ENCODE assay signal across 8 mouse cellular contexts in genomic region chr19:45080711-45081110, GRCm38 (mm10). TPM values are rescaled to one million over a fixed set of nuclear protein-coding genes. Genes with fewer than 3 reads are reported as not detected.
A peak's percentile ranks its signal among the peaks of the same experiment; 100 is the strongest.
DNase-seq lines count a peak whose midpoint lies in the region; ATAC-seq and TF ChIP-seq lines count a peak whose summit lies in the region.

No protein-coding gene starts in this region.

- no peak for ATAC-seq in lung, postnatal 0 days
- no peak for ATAC-seq in embryonic facial prominence, embryonic 12.5 days (ENCODE audit: insufficient number of reproducible peaks, insufficient read depth, low FRiP score, low TSS enrichment)
- no peak for ATAC-seq in intestine, embryonic 15.5 days
- ATAC-seq in neural tube, embryonic 15.5 days (ENCODE audit: low FRiP score), result no peak

- TF ChIP-seq EP300 in lung, postnatal 0 days (IDR thresholded peaks at IDR 0.05), result no peak

- WGBS in lung, postnatal 0 days, result 4% methylated on average over 17 of the region's 17 CpGs
- WGBS in embryonic facial prominence, embryonic 12.5 days, result 3% methylated on average over 17 of the region's 17 CpGs
- WGBS in intestine, embryonic 15.5 days, result 2% methylated on average over 17 of the region's 17 CpGs
- WGBS in neural tube, embryonic 15.5 days, result under 1% methylated on average over 17 of the region's 17 CpGs

- no peaks in the 10 kb centered on the region for H3K36me3 ChIP-seq in lung, postnatal 0 days (ENCODE audit: insufficient read depth, low read length)
- H3K36me3 ChIP-seq in embryonic facial prominence, embryonic 12.5 days, result no peaks in the 10 kb centered on the region
- H3K36me3 ChIP-seq in intestine, embryonic 15.5 days, result no peaks in the 10 kb centered on the region
- H3K36me3 ChIP-seq in neural tube, embryonic 15.5 days, result no peaks in the 10 kb centered on the region

- no peaks in the 10 kb centered on the region for H3K9me3 ChIP-seq in lung, postnatal 0 days (ENCODE audit: low read length)
- no peaks in the 10 kb centered on the region for H3K9me3 ChIP-seq in embryonic facial prominence, embryonic 12.5 days
- H3K9me3 ChIP-seq in intestine, embryonic 15.5 days, result no peaks in the 10 kb centered on the region
- H3K9me3 ChIP-seq in neural tube, embryonic 15.5 days (replicated peaks), result no peaks in the 10 kb centered on the region

- H3K4me2 ChIP-seq in lung, postnatal 0 days (replicated peaks; ENCODE audit: low read depth, low read length), result peak overlapping the region; percentile 60
- peak overlapping the region; percentile 62 for H3K4me2 ChIP-seq in embryonic facial prominence, embryonic 12.5 days (replicated peaks)
- peak overlapping the region; percentile 73 for H3K4me2 ChIP-seq in intestine, embryonic 15.5 days (replicated peaks)
- peak overlapping the region; percentile 59 for H3K4me2 ChIP-seq in neural tube, embryonic 15.5 days

- no peak overlapping the region for H3K27ac ChIP-seq in lung, postnatal 0 days (ENCODE audit: low read length)
- no peak overlapping the region for H3K27ac ChIP-seq in embryonic facial prominence, embryonic 12.5 days
- H3K27ac ChIP-seq in intestine, embryonic 15.5 days, result no peak overlapping the region
- H3K27ac ChIP-seq in neural tube, embryonic 15.5 days (replicated peaks), result no peak overlapping the region

- H3K9ac ChIP-seq in lung, postnatal 0 days (replicated peaks; ENCODE audit: low read depth), result no peak overlapping the region
- peak overlapping the region; percentile 36; the same call in 1 of the 2 replicates for H3K9ac ChIP-seq in embryonic facial prominence, embryonic 12.5 days
- 0 out of 2 replicates have a peak overlapping the region, but pooled peaks have one; percentile 21 for H3K9ac ChIP-seq in intestine, embryonic 15.5 days
- 0 out of 2 replicates have a peak overlapping the region, but pooled peaks have one; percentile 10 for H3K9ac ChIP-seq in neural tube, embryonic 15.5 days (replicated peaks)

- peaks cover 46% of the 10 kb centered on the region for H3K27me3 ChIP-seq in lung, postnatal 0 days (replicated peaks; ENCODE audit: insufficient read depth, low read length)
- peaks cover 73% of the 10 kb centered on the region for H3K27me3 ChIP-seq in embryonic facial prominence, embryonic 12.5 days
- H3K27me3 ChIP-seq in intestine, embryonic 15.5 days (replicated peaks), result peaks cover 85% of the 10 kb centered on the region
- H3K27me3 ChIP-seq in neural tube, embryonic 15.5 days (replicated peaks), result peaks cover 95% of the 10 kb centered on the region

- TF ChIP-seq CTCF in lung, postnatal 0 days (IDR thresholded peaks at IDR 0.05), result no peak

- no peak for DNase-seq in lung, postnatal 0 days (ENCODE audit: low spot score)
- no peak for DNase-seq in lung, postnatal 10 days
- no peak for DNase-seq in left cerebral cortex, postnatal 36 days (ENCODE audit: low spot score in 2 of 2)
- DNase-seq in embryo, embryonic 11 days, result no peak
- no peak for DNase-seq in ovary, postnatal 10 days (ENCODE audit: low spot score)

- intact Hi-C loops in left cerebral cortex, postnatal 36 days (cut with DNase I), result loop anchor here (2.0 kb wide), 1 partner anchor 78 kb away; no protein-coding TSS in a partner anchor

- peak overlapping the region; percentile 12; the same call in 1 of the 2 replicates for H3K4me3 ChIP-seq in lung, postnatal 0 days (ENCODE audit: low read depth, low read length)
- H3K4me3 ChIP-seq in embryonic facial prominence, embryonic 12.5 days, result peak overlapping the region; percentile 28
- peak overlapping the region; percentile 28; the same call in 1 of the 2 replicates for H3K4me3 ChIP-seq in intestine, embryonic 15.5 days (replicated peaks)
- H3K4me3 ChIP-seq in neural tube, embryonic 15.5 days (replicated peaks), result peak overlapping the region; percentile 26

- peaks cover 20% of the 10 kb centered on the region for H3K4me1 ChIP-seq in lung, postnatal 0 days (ENCODE audit: insufficient read depth, low read depth, low read length)
- peaks cover 53% of the 10 kb centered on the region for H3K4me1 ChIP-seq in embryonic facial prominence, embryonic 12.5 days
- H3K4me1 ChIP-seq in intestine, embryonic 15.5 days (replicated peaks), result peaks cover 32% of the 10 kb centered on the region
- H3K4me1 ChIP-seq in neural tube, embryonic 15.5 days, result peaks cover 45% of the 10 kb centered on the region

RNA-seq across cellular contexts. Expression of gene Kazald1, which starts 5.7 kb away (rescaled TPM):
- polyA plus RNA-seq in lung, postnatal 0 days (2015; fragmentation: Nextera tagmentation; extraction: Ambion mirVana), result 11.2 and 12.8 TPM in 2 replicates
- polyA plus RNA-seq in embryonic facial prominence, embryonic 12.5 days (2016; fragmentation: Nextera tagmentation; extraction: Ambion mirVana), result 7.0 and 8.4 TPM in 2 replicates
- 1.5 and 1.8 TPM in 2 replicates for polyA plus RNA-seq in intestine, embryonic 15.5 days (2015; fragmentation: Nextera tagmentation; extraction: Ambion mirVana)
- polyA plus RNA-seq in neural tube, embryonic 15.5 days (2015; fragmentation: Nextera tagmentation; extraction: Ambion mirVana), result 3.0 and 5.3 TPM in 2 replicates
- total RNA-seq in left cerebral cortex, postnatal 36 days (2021), result 1 to 10 TPM; 3.4 to 4.1 TPM

RNA-seq across cellular contexts. Expression of gene Sfxn3, which starts 33.4 kb away (rescaled TPM):
- polyA plus RNA-seq in lung, postnatal 0 days (2015; fragmentation: Nextera tagmentation; extraction: Ambion mirVana), result 45.6 and 53.0 TPM in 2 replicates
- polyA plus RNA-seq in embryonic facial prominence, embryonic 12.5 days (2016; fragmentation: Nextera tagmentation; extraction: Ambion mirVana), result 24.3 and 25.1 TPM in 2 replicates
- 19.0 and 19.4 TPM in 2 replicates for polyA plus RNA-seq in intestine, embryonic 15.5 days (2015; fragmentation: Nextera tagmentation; extraction: Ambion mirVana)
- 68.6 and 75.8 TPM in 2 replicates for polyA plus RNA-seq in neural tube, embryonic 15.5 days (2015; fragmentation: Nextera tagmentation; extraction: Ambion mirVana)
- 100 to 1,000 TPM; 118 to 119 TPM for total RNA-seq in left cerebral cortex, postnatal 36 days (2021)

RNA-seq across cellular contexts. Expression of gene Pdzd7, which starts 35.2 kb away (rescaled TPM):
- 0.12 and 0.13 TPM in 2 replicates for polyA plus RNA-seq in lung, postnatal 0 days (2015; fragmentation: Nextera tagmentation; extraction: Ambion mirVana)
- 0.29 and 0.52 TPM in 2 replicates for polyA plus RNA-seq in embryonic facial prominence, embryonic 12.5 days (2016; fragmentation: Nextera tagmentation; extraction: Ambion mirVana)
- polyA plus RNA-seq in intestine, embryonic 15.5 days (2015; fragmentation: Nextera tagmentation; extraction: Ambion mirVana), result 0.40 and 0.43 TPM in 2 replicates
- polyA plus RNA-seq in neural tube, embryonic 15.5 days (2015; fragmentation: Nextera tagmentation; extraction: Ambion mirVana), result 1.5 and 2.6 TPM in 2 replicates
- total RNA-seq in left cerebral cortex, postnatal 36 days (2021), result 1 to 10 TPM; 3.3 to 5.8 TPM
